Mouse (Mus musculus) midbrain, embryonic 16.5 days (tissue): ENCODE data around the gene Ets2. TPM values are rescaled to one million over a fixed set of nuclear protein-coding genes. Genes with fewer than 3 reads are reported as not detected.
"Not testable (repeated sequence)": the region's sequence is repeated elsewhere in the genome, so short reads cannot be mapped to it uniquely, and the experiment has no call there.

ENCODE experiments used
- ATAC-seq: fragments of 200-750 bp; cut with Nextera tagmentation; 2 replicates; pipeline ENCODE4 v1.8.0; 2017; ENCODE audit warnings: moderate TSS enrichment
- H3K27ac ChIP-seq: fragments of 300-500 bp; sonication (generic); 2 replicates; pipeline ENCODE4 v1.5.1; 2014; ENCODE audit warnings: mild to moderate bottlenecking, low read length, mixed read lengths
- H3K27me3 ChIP-seq: fragments of 300-500 bp; sonication (generic); 2 replicates; pipeline ENCODE4 v1.6.1; 2014; ENCODE audit warnings: low read depth, low read length, mixed read lengths; ENCODE audit not compliant: control insufficient read depth, insufficient read depth
- H3K36me3 ChIP-seq: fragments of 300-500 bp; sonication (generic); 2 replicates; pipeline ENCODE4 v1.6.1; 2014; ENCODE audit warnings: mild to moderate bottlenecking, low read length, moderate library complexity, mixed read lengths; ENCODE audit not compliant: control insufficient read depth, insufficient read depth
- H3K4me1 ChIP-seq: fragments of 300-500 bp; sonication (generic); 2 replicates; pipeline ENCODE4 v1.6.1; 2014; ENCODE audit warnings: mild to moderate bottlenecking, low read length, mixed read lengths; ENCODE audit not compliant: control insufficient read depth, insufficient read depth
- H3K4me2 ChIP-seq: fragments of 300-500 bp; sonication (generic); 2 replicates; pipeline ENCODE4 v1.6.1; 2014; ENCODE audit warnings: mild to moderate bottlenecking, low read length, mixed read lengths
- H3K4me3 ChIP-seq: fragments of 300-500 bp; sonication (generic); 2 replicates; pipeline ENCODE4 v1.5.1; 2014; ENCODE audit warnings: low read depth, mild to moderate bottlenecking, low read length, moderate library complexity, mixed read lengths
- H3K9ac ChIP-seq: fragments of 300-500 bp; sonication (generic); 2 replicates; pipeline ENCODE4 v1.6.1; 2014; ENCODE audit warnings: low read depth, low read length, mixed read lengths
- H3K9me3 ChIP-seq: fragments of 300-500 bp; sonication (generic); replicated peaks from 2 replicates; pipeline ENCODE4 v1.6.1; 2014; ENCODE audit warnings: mild to moderate bottlenecking, low read length, mixed read lengths; ENCODE audit not compliant: control insufficient read depth, poor library complexity, severe bottlenecking
- WGBS: fragments of 180-500 bp; shearing (Covaris S2); extraction: QIAGEN DNeasy Blood & Tissue Kit; methylation state at CpG from one replicate; pipeline ENCODE4 v1.1.7; 2014; 5-methylcytosine and 5-hydroxymethylcytosine counted together
- polyA plus RNA-seq: library from polyadenylated mRNA; unstranded; fragments of >200 nt; fragmentation: Nextera tagmentation; extraction: Ambion mirVana; gene quantifications from 2 replicates; pipeline ENCODE4 v1.2.1, GENCODE M21; 2015

Ets2 gene
- polyA plus RNA-seq, 1 experiment from 2014 or later = 21.2 TPM

DNA sequence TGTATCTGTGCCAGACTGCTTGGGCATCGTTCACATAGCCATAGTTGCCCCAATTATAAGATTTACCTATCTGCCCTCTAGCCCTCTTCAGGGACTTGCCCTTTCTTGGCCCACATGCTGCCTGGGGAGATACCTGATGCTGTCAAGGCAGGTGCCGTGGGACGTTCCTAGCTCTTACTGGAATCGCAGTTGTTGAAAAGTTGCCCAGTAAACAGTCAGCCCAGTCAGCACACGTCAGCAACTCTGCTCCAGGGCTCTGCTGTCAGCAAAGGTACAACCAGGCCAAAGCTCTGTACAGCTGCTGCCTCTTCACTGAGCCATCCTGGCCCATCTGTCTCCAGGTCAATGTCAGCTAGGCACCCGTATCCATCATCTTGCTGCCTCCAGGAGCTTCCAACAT is 61.3 kb downstream of the Ets2 start:
- H3K4me1 ChIP-seq = no peaks in the 10 kb centered on the region
- no peaks in the 10 kb centered on the region for H3K27me3 ChIP-seq
- H3K36me3 ChIP-seq = no peaks in the 10 kb centered on the region
- H3K4me3 ChIP-seq = no peak overlapping the region
- ATAC-seq = no peak
- no peak overlapping the region for H3K27ac ChIP-seq
- no peak overlapping the region for H3K9ac ChIP-seq
- no peaks in the 10 kb centered on the region for H3K9me3 ChIP-seq
- H3K4me2 ChIP-seq = no peak overlapping the region
- 84% methylated on average over 6 of the region's 6 CpGs for WGBS

DNA sequence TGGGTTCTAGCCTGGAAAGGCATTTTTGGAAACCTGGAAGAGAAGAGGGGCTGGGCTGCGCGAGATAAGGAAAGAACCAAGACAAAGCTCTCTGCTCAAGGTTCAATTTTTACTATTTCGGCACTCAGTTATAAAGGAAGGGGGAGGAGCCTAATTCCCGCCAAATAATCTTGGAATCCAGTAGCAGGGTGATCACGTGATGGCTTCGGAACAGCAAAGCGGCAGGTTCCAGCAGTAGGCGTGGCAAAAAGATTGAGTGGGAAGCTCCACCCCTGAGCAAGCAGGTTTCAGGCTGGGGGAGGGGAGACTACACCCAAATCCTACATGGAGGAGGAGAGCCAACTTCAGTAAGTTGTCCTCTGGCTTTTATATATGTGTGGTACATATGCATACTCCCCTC is 62.2 kb downstream of the Ets2 start:
- not testable (repeated sequence) for H3K27me3 ChIP-seq, H3K9me3 ChIP-seq, H3K4me3 ChIP-seq, H3K9ac ChIP-seq, H3K27ac ChIP-seq, H3K36me3 ChIP-seq, ATAC-seq, H3K4me2 ChIP-seq, H3K4me1 ChIP-seq
- WGBS = 74% methylated on average over 8 of the region's 8 CpGs

GRCm38 (mm10) chr16:95766181-95766580 is 64.3 kb downstream of the Ets2 start:
- H3K4me3 ChIP-seq = no peak overlapping the region
- 61% methylated on average over 3 of the region's 3 CpGs for WGBS
- no peaks in the 10 kb centered on the region for H3K9me3 ChIP-seq
- H3K4me2 ChIP-seq = no peak overlapping the region
- no peaks in the 10 kb centered on the region for H3K36me3 ChIP-seq
- H3K27me3 ChIP-seq = no peaks in the 10 kb centered on the region
- no peak for ATAC-seq
- H3K9ac ChIP-seq = no peak overlapping the region
- H3K27ac ChIP-seq = no peak overlapping the region
- H3K4me1 ChIP-seq = peaks cover 2% of the 10 kb centered on the region

- Histone ChIP-seq H3K27me3 (no peaks in the 10 kb centered on the region), H3K9me3 (no peaks in the 10 kb centered on the region), H3K4me3 (no peak overlapping the region), H3K4me1 (peaks cover 2% of the 10 kb centered on the region), H3K4me2 (no peak overlapping the region), H3K9ac (no peak overlapping the region), H3K36me3 (no peaks in the 10 kb centered on the region), H3K27ac (no peak overlapping the region)
- WGBS = 64% methylated on average over 2 of the region's 2 CpGs
- no peak for ATAC-seq
Observed at GRCm38 (mm10) chr16:95767246-95767645, 65.4 kb downstream of the Ets2 start.

- WGBS = 39% methylated on average over 14 of the region's 14 CpGs
- ATAC-seq = peak; percentile 56
- no peak overlapping the region for H3K4me2 ChIP-seq
- no peaks in the 10 kb centered on the region for H3K9me3 ChIP-seq
- H3K4me1 ChIP-seq = peaks cover 2% of the 10 kb centered on the region
- no peak overlapping the region for H3K4me3 ChIP-seq
- H3K27ac ChIP-seq = no peak overlapping the region
- H3K27me3 ChIP-seq = no peaks in the 10 kb centered on the region
- no peaks in the 10 kb centered on the region for H3K36me3 ChIP-seq
- no peak overlapping the region for H3K9ac ChIP-seq
Observed at GRCm38 (mm10) chr16:95769066-95769995, 67.5 kb downstream of the Ets2 start.

GRCm38 (mm10) chr16:95769996-95770334 is 68.1 kb downstream of the Ets2 start:
- H3K9ac ChIP-seq = no peak overlapping the region
- no peaks in the 10 kb centered on the region for H3K27me3 ChIP-seq
- 81% methylated on average over 5 of the region's 5 CpGs for WGBS
- no peak overlapping the region for H3K4me3 ChIP-seq
- ATAC-seq = peak; percentile 28; the same call in 1 of the 2 replicates
- no peak overlapping the region for H3K27ac ChIP-seq
- no peaks in the 10 kb centered on the region for H3K9me3 ChIP-seq
- H3K4me1 ChIP-seq = peaks cover 2% of the 10 kb centered on the region
- H3K36me3 ChIP-seq = no peaks in the 10 kb centered on the region
- H3K4me2 ChIP-seq = no peak overlapping the region

DNA sequence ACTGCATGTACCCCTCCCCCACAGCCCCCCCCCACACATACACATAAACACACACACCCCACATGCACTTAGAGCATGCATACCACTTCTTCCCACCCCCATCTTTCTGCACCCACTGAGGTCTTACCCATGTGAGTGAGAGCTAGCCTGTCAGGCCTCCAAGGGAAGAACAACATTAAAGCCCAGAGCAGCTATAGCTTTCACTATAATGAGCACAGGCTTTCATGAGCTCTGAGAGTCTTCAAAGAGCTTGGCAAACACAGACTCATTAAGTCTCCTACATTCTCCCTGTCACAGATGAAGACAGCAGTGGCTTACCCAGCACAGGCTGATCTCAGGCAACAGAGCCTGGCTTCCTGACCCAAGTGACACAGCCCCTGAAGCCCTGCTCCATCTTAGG is 68.5 kb downstream of the Ets2 start:
- Histone ChIP-seq H3K4me2 (no peak overlapping the region), H3K27ac (no peak overlapping the region; the same call in 1 of the 2 replicates), H3K27me3 (no peaks in the 10 kb centered on the region), H3K9ac (no peak overlapping the region), H3K4me1 (peaks cover 2% of the 10 kb centered on the region), H3K9me3 (no peaks in the 10 kb centered on the region), H3K4me3 (no peak overlapping the region), H3K36me3 (no peaks in the 10 kb centered on the region)
- ATAC-seq = peak; percentile 51

Other genes starting within 250 kb of the Ets2 start
- gene Erg, start 115.5 kb upstream of the Ets2 start, polyA plus RNA-seq = 1.3 and 1.4 TPM in 2 replicates